Mouse (Mus musculus) embryo, embryonic 10 days (tissue): ENCODE measurements around the gene Bhlhb9.

Source experiments
- DNase-seq: peaks from one replicate; pipeline ENCODE4 v3.0.0-alpha.2; 2015; ENCODE audit warnings: low spot score

Gene Bhlhb9

GRCm38 (mm10) chrX:135916580-135916979, 119.2 kb downstream of the Bhlhb9 start:
- DNase-seq = no peak

- DNase-seq = no peak
Observed at GRCm38 (mm10) chrX:135917116-135917515, 119.7 kb downstream of the Bhlhb9 start.

- no peak for DNase-seq
Observed at GRCm38 (mm10) chrX:135922162-135922561, 124.8 kb downstream of the Bhlhb9 start.

GRCm38 (mm10) chrX:135925911-135926310, 128.5 kb downstream of the Bhlhb9 start:
- no peak for DNase-seq

- no peak for DNase-seq
Observed at GRCm38 (mm10) chrX:135928588-135928987, 131.2 kb downstream of the Bhlhb9 start.

GRCm38 (mm10) chrX:135936452-135936851, 139.1 kb downstream of the Bhlhb9 start:
- DNase-seq = no peak
